Mouse (Mus musculus) small intestine, adult 2 months (tissue): Measurements from ENCODE around the gene Tnfrsf17.
"Not testable (repeated sequence)": the region's sequence is repeated elsewhere in the genome, so short reads cannot be mapped to it uniquely, and the experiment has no call there.

Source experiments
- CTCF ChIP-seq: fragments of 200-500 bp; IDR thresholded peaks from 2 replicates; pipeline ENCODE4 v1.5.1; 2012; ENCODE audit warnings: low read depth, mild to moderate bottlenecking, control low read depth, inconsistent platforms, low read length, moderate library complexity, mixed read lengths; ENCODE audit not compliant: insufficient replicate concordance, insufficient read length; ENCODE audit errors: extremely low read depth
- POLR2A ChIP-seq: fragments of 200-500 bp; IDR thresholded peaks from 2 replicates; pipeline ENCODE4 v1.6.1; 2012; ENCODE audit warnings: low read depth, mild to moderate bottlenecking, control low read depth, inconsistent platforms, low read length, moderate library complexity

GRCm38 (mm10) chr16:11295583-11295982 lies 18.0 kb upstream of the Tnfrsf17 start:
- TF ChIP-seq POLR2A, CTCF: not testable (repeated sequence)
